Mouse (Mus musculus): ENCODE measurements around the gene Nav1. TPM values are rescaled to one million over a fixed set of nuclear protein-coding genes. Genes with fewer than 3 reads are reported as not detected.

The Nav1 gene
- polyA plus RNA-seq, 1 experiment from 2014 or later: 11.0 TPM

DNA sequence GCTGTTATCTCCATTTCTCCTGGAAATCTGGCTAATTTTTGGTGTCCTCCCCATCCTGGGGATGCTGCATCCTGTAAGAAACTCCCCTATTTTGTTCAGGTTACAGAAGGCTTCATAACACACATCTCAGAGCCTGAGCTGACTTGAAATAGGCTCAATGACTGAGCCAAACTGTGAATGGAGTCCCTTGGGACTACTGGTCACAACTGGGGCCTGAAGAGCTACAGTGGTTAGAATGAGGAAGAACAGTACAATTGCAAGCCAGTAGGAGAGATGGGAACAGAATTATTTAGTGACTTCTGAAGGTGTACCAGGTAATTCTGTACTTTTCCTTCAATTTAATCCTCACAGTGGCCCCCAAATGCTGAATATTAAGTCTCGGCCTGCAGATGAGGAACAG, 31.7 kb downstream of the Nav1 start:
- no peaks in the 10 kb centered on the region for H3K27me3 ChIP-seq (replicated peaks)
- no peak overlapping the region for H3K4me2 ChIP-seq
- no peak for ATAC-seq (ENCODE audit: insufficient read depth, low FRiP score, low read depth)
- peaks cover 19% of the 10 kb centered on the region for H3K4me1 ChIP-seq
- H3K36me3 ChIP-seq: no peaks in the 10 kb centered on the region
- no peak overlapping the region for H3K4me3 ChIP-seq (replicated peaks)
- no peak overlapping the region for H3K27ac ChIP-seq
- H3K9ac ChIP-seq: no peak overlapping the region
- 92% methylated on average over 1 of the region's 1 CpGs for WGBS
- no peaks in the 10 kb centered on the region for H3K9me3 ChIP-seq

GRCm38 (mm10) chr1:135574451-135575208, 32.5 kb downstream of the Nav1 start:
- H3K4me3 ChIP-seq (replicated peaks): no peak overlapping the region
- peaks cover 19% of the 10 kb centered on the region for H3K4me1 ChIP-seq
- H3K27me3 ChIP-seq (replicated peaks): no peaks in the 10 kb centered on the region
- no peak overlapping the region for H3K27ac ChIP-seq
- no peak overlapping the region for H3K4me2 ChIP-seq
- H3K9ac ChIP-seq: no peak overlapping the region
- ATAC-seq (ENCODE audit: insufficient read depth, low FRiP score, low read depth): no peak; the same call in 1 of the 2 replicates
- 75% methylated on average over 4 of the region's 4 CpGs for WGBS
- H3K36me3 ChIP-seq: no peaks in the 10 kb centered on the region
- H3K9me3 ChIP-seq: no peaks in the 10 kb centered on the region

DNA sequence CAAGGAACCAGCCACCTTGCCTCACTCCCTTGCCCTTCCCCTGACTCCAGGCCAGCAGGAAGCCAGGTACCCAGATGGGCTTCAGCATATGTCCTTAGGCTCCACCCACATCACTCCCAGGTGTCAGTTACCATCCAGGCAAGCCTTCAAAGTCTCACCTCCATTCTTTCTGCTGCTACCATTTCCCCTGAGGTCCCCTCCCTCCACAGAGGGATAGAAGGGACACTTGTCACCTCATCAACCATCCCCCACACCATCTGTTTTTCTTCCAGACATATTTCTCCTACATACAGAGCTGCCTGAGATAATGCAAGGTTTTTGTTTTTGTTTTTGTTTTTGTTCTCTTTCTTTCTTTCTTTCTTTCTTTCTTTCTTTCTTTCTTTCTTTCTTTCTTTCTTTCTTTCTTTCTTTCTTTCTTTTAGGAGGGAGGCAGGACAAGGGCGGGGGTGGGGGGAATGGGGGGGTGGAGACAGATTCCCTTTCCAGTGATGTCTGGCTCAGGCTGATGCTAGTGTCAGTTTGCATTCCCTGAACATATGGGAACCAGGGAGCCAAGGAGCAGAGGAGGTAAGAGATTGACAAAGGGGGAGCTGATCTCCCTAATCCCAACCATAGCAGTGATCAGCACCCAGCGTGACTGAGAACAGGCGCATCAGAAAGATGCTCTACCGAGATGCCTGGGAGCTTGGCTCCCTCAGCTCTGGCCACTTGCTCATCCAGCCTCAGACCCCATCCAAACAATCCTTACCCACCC, 34.8 kb downstream of the Nav1 start:
- no peaks in the 10 kb centered on the region for H3K9me3 ChIP-seq
- ATAC-seq (ENCODE audit: insufficient read depth, low FRiP score, low read depth): no peak
- H3K4me3 ChIP-seq (replicated peaks): no peak overlapping the region
- no peaks in the 10 kb centered on the region for H3K27me3 ChIP-seq (replicated peaks)
- H3K27ac ChIP-seq: no peak overlapping the region
- no peak overlapping the region for H3K4me2 ChIP-seq
- peaks cover 5% of the 10 kb centered on the region; the same call in 1 of the 2 replicates for H3K4me1 ChIP-seq
- H3K36me3 ChIP-seq: no peaks in the 10 kb centered on the region
- 52% methylated on average over 4 of the region's 4 CpGs for WGBS
- no peak overlapping the region for H3K9ac ChIP-seq

GRCm38 (mm10) chr1:135568087-135568486, 39.0 kb downstream of the Nav1 start:
- Histone ChIP-seq H3K27ac (no peak overlapping the region), H3K9me3 (no peaks in the 10 kb centered on the region), H3K4me3 (replicated peaks) (no peak overlapping the region), H3K36me3 (no peaks in the 10 kb centered on the region), H3K4me2 (no peak overlapping the region), H3K27me3 (replicated peaks) (no peaks in the 10 kb centered on the region), H3K9ac (no peak overlapping the region), H3K4me1 (peaks cover 19% of the 10 kb centered on the region)
- WGBS: 62% methylated on average over 8 of the region's 8 CpGs
- no peak for ATAC-seq (ENCODE audit: insufficient read depth, low FRiP score, low read depth)

- Histone ChIP-seq H3K27me3 (replicated peaks) (no peaks in the 10 kb centered on the region), H3K4me1 (peaks cover 26% of the 10 kb centered on the region), H3K4me3 (replicated peaks) (no peak overlapping the region), H3K4me2 (no peak overlapping the region), H3K27ac (no peak overlapping the region), H3K9ac (no peak overlapping the region), H3K36me3 (no peaks in the 10 kb centered on the region; the same call in 1 of the 2 replicates), H3K9me3 (no peaks in the 10 kb centered on the region)
- WGBS: 78% methylated on average over 7 of the region's 7 CpGs
- no peak for ATAC-seq (ENCODE audit: insufficient read depth, low FRiP score, low read depth)
Measured at GRCm38 (mm10) chr1:135566611-135567010, 40.5 kb downstream of the Nav1 start.

DNA sequence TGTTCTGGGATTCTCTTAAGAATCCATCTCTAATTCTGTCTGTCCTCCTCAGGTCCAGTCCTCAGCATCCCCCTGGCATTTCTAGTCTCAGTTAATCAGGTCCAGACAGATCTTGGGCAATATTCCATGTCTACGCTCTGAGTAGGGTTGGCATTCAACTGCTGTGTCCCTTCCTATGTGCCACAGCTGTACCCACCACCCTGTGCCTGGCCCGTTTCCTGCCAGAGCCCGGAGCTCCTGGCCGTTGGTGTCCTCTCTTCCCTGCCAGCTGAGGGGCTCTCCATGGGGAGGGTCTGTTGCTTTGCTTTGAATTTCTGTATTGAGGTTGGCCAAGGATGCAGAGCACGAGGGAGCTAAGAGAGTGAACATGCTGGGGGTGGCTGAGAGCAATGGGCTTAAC, 41.3 kb downstream of the Nav1 start:
- 71% methylated on average over 5 of the region's 5 CpGs for WGBS

GRCm38 (mm10) chr1:135564660-135565519, 42.2 kb downstream of the Nav1 start:
- Histone ChIP-seq H3K4me3 (replicated peaks) (no peak overlapping the region), H3K9ac (no peak overlapping the region), H3K27ac (0 out of 2 replicates have a peak overlapping the region, but pooled peaks have one; percentile 18), H3K27me3 (replicated peaks) (no peaks in the 10 kb centered on the region), H3K4me1 (peaks cover 36% of the 10 kb centered on the region), H3K36me3 (no peaks in the 10 kb centered on the region; the same call in 1 of the 2 replicates), H3K9me3 (no peaks in the 10 kb centered on the region), H3K4me2 (no peak overlapping the region)
- 52% methylated on average over 10 of the region's 10 CpGs for WGBS
- ATAC-seq (ENCODE audit: insufficient read depth, low FRiP score, low read depth): no peak

More for the DNA sequence above, 41.3 kb downstream of the Nav1 start:
- H3K9me3 ChIP-seq: no peaks in the 10 kb centered on the region
- peaks cover 34% of the 10 kb centered on the region for H3K4me1 ChIP-seq
- H3K36me3 ChIP-seq: no peaks in the 10 kb centered on the region; the same call in 1 of the 2 replicates
- no peak for ATAC-seq (ENCODE audit: insufficient read depth, low FRiP score, low read depth)
- H3K27ac ChIP-seq: no peak overlapping the region
- no peak overlapping the region for H3K9ac ChIP-seq
- H3K4me3 ChIP-seq (replicated peaks): no peak overlapping the region
- H3K27me3 ChIP-seq (replicated peaks): no peaks in the 10 kb centered on the region
- H3K4me2 ChIP-seq: no peak overlapping the region

GRCm38 (mm10) chr1:135563781-135564414, 43.2 kb downstream of the Nav1 start:
- Histone ChIP-seq H3K4me3 (replicated peaks) (no peak overlapping the region), H3K27ac (peak overlapping the region; percentile 78), H3K4me1 (peaks cover 36% of the 10 kb centered on the region), H3K9ac (no peak overlapping the region), H3K27me3 (replicated peaks) (no peaks in the 10 kb centered on the region), H3K9me3 (no peaks in the 10 kb centered on the region), H3K36me3 (no peaks in the 10 kb centered on the region; the same call in 1 of the 2 replicates), H3K4me2 (no peak overlapping the region)
- WGBS: 33% methylated on average over 9 of the region's 9 CpGs
- ATAC-seq (ENCODE audit: insufficient read depth, low FRiP score, low read depth): peak; percentile 30

DNA sequence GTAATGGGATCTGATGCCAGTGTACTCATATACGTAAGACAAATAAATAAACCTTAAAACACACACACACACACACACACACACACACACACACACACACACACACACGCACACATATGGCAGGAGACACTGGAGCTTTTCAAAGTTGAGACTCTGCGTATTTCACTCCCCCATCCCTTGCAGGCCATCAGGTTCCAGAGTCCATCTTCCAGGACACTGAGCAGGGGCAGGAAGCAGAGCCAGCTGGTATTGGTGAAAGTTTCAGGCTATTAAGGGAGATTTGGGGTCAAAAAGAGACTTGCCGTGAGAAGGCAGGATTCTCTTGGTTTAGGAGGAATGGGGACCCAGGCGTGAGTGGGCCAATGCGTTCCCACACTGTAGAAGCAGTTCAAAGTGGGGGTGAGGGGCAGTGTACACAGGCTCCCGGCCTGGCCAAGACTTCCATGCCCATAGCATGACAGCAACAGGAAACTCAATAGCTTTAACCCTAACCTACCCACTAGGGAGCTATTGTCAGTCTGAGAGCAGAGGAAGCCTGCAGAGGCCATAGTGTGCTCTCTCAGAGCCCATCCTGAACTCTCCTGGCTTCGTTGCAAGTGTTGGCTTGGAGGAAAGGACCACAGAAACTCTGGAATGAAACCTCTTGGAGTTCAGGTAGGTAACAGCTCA, 44.0 kb downstream of the Nav1 start:
- H3K4me1 ChIP-seq: peaks cover 38% of the 10 kb centered on the region
- 50% methylated on average over 8 of the region's 8 CpGs for WGBS
- no peak overlapping the region for H3K9ac ChIP-seq
- H3K9me3 ChIP-seq: no peaks in the 10 kb centered on the region
- H3K27ac ChIP-seq: 0 out of 2 replicates have a peak overlapping the region, but pooled peaks have one; percentile 4
- no peaks in the 10 kb centered on the region for H3K27me3 ChIP-seq (replicated peaks)
- no peak overlapping the region for H3K4me2 ChIP-seq
- H3K4me3 ChIP-seq (replicated peaks): no peak overlapping the region
- no peaks in the 10 kb centered on the region; the same call in 1 of the 2 replicates for H3K36me3 ChIP-seq
- ATAC-seq (ENCODE audit: insufficient read depth, low FRiP score, low read depth): no peak

DNA sequence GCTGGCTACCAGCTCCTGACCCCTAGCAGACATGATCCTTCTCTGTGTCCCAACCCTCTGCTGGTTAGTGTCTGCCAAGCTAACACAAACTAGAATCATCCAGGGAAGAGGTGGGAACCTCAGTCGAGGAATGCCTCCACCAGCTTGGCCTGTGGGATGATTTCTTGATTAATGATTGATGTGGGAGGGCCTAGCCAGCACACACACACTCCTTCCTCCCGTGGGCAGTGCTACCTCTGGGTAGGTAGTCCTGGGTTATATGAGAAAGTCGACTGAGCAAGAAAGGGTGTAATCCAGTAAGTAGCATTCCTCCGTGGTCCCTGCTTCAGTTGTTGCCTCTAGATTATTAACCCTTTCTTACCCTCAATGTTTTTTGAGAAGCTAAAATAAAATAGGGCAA, 45.0 kb downstream of the Nav1 start:
- H3K9ac ChIP-seq: no peak overlapping the region
- peaks cover 40% of the 10 kb centered on the region for H3K4me1 ChIP-seq
- WGBS: 6% methylated on average over 4 of the region's 4 CpGs
- no peak for ATAC-seq (ENCODE audit: insufficient read depth, low FRiP score, low read depth)
- H3K4me2 ChIP-seq: no peak overlapping the region
- H3K4me3 ChIP-seq (replicated peaks): no peak overlapping the region
- no peak overlapping the region for H3K27ac ChIP-seq
- H3K36me3 ChIP-seq: no peaks in the 10 kb centered on the region; the same call in 1 of the 2 replicates
- no peaks in the 10 kb centered on the region for H3K27me3 ChIP-seq (replicated peaks)
- no peaks in the 10 kb centered on the region for H3K9me3 ChIP-seq

DNA sequence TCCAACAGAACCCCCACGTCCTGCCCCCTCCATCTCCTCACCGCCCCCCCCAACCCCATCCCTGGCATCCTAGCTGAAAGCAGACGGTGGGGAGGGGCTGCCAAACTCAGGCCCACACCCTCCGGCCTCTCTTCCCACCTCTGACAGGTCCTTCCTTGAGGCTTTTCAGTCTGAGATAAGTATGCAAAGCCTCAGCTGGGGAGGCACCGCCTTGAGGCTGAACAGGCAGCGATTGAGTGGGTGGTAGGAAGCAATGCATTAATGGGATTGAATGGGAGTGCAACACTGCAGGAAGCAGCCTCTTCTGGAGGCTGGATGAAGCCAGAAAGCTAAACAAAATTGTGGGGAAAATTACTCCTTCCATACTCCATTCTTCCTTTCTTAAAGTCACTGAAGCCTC, 45.8 kb downstream of the Nav1 start:
- no peaks in the 10 kb centered on the region; the same call in 1 of the 2 replicates for H3K36me3 ChIP-seq
- peaks cover 40% of the 10 kb centered on the region for H3K4me1 ChIP-seq
- ATAC-seq (ENCODE audit: insufficient read depth, low FRiP score, low read depth): no peak
- no peaks in the 10 kb centered on the region for H3K27me3 ChIP-seq (replicated peaks)
- no peaks in the 10 kb centered on the region for H3K9me3 ChIP-seq
- no peak overlapping the region for H3K4me3 ChIP-seq (replicated peaks)
- WGBS: 33% methylated on average over 6 of the region's 6 CpGs
- no peak overlapping the region; the same call in 1 of the 2 replicates for H3K27ac ChIP-seq
- no peak overlapping the region for H3K4me2 ChIP-seq
- no peak overlapping the region for H3K9ac ChIP-seq
